ENCODE assay signal across 12 mouse cellular contexts in genomic region chr12:30561411-30561810, GRCm38 (mm10). TPM values are rescaled to one million over a fixed set of nuclear protein-coding genes. Genes with fewer than 3 reads are reported as not detected.
A peak's percentile ranks its signal among the peaks of the same experiment; 100 is the strongest.
DNase-seq lines count a peak whose midpoint lies in the region; ATAC-seq lines count a peak whose summit lies in the region.
"Had no signal": no experiment of that assay in that cellular context is flagged by ENCODE, and none has a peak within 500 bp of the region (broad histone marks: within the 10 kb centered on the region; RNA-seq: fewer than 3 reads in every experiment).

No protein-coding gene starts in this region.

- H3K4me2 ChIP-seq in heart, embryonic 16.5 days (ENCODE audit: low read depth, low read length), result peak overlapping the region; percentile 13; the same call in 1 of the 2 replicates
- peak overlapping the region; percentile 29 for H3K4me2 ChIP-seq in lung, embryonic 15.5 days
- H3K4me2 ChIP-seq: hindbrain, embryonic 15.5 days had no signal

- DNase-seq in heart, postnatal 14 days, result no peak
- no peak for DNase-seq in lung, postnatal 25 days (ENCODE audit: low spot score)
- peak; percentile 38 for DNase-seq in embryo, embryonic 10.5 days (ENCODE audit: low spot score)
- DNase-seq in limb, embryonic 10.5 days (ENCODE audit: low spot score), result peak; percentile 35
- no peak for DNase-seq in gastrocnemius, postnatal 25 days
- DNase-seq: adrenal gland, postnatal 10 days; gastrocnemius, postnatal 36 days; left cerebral cortex, postnatal 4 days; right cerebral cortex, adult 18-20 months had no signal

- no peaks in the 10 kb centered on the region for H3K36me3 ChIP-seq in heart, embryonic 16.5 days (ENCODE audit: control insufficient read depth, insufficient read depth)
- no peaks in the 10 kb centered on the region for H3K36me3 ChIP-seq in lung, embryonic 15.5 days
- no peaks in the 10 kb centered on the region for H3K36me3 ChIP-seq in limb, embryonic 10.5 days
- H3K36me3 ChIP-seq: hindbrain, embryonic 15.5 days had no signal

- intact Hi-C loops in heart, postnatal 14 days (cut with DNase I), result no loop called here

- H3K9ac ChIP-seq in heart, embryonic 16.5 days (ENCODE audit: low read length), result no peak overlapping the region
- H3K9ac ChIP-seq in lung, embryonic 15.5 days, result no peak overlapping the region
- H3K9ac ChIP-seq: hindbrain, embryonic 15.5 days had no signal

- H3K9me3 ChIP-seq in heart, embryonic 16.5 days (replicated peaks; ENCODE audit: control insufficient read depth, low read length), result no peaks in the 10 kb centered on the region
- no peaks in the 10 kb centered on the region for H3K9me3 ChIP-seq in lung, embryonic 15.5 days
- H3K9me3 ChIP-seq in limb, embryonic 10.5 days (replicated peaks), result no peaks in the 10 kb centered on the region
- H3K9me3 ChIP-seq: hindbrain, embryonic 15.5 days had no signal

- ATAC-seq in heart, embryonic 16.5 days (replicated peaks; ENCODE audit: extremely low read depth, insufficient read depth, low FRiP score), result no peak
- ATAC-seq in lung, embryonic 15.5 days (ENCODE audit: borderline replicate concordance, extremely low read depth, low FRiP score, low TSS enrichment), result peak; percentile 83

- 21% methylated on average over 11 of the region's 11 CpGs for WGBS in heart, embryonic 16.5 days
- 5% methylated on average over 11 of the region's 11 CpGs for WGBS in lung, embryonic 15.5 days
- 27% methylated on average over 11 of the region's 11 CpGs for WGBS in limb, embryonic 10.5 days

- no peak overlapping the region for H3K4me3 ChIP-seq in heart, embryonic 16.5 days (ENCODE audit: low read length)
- no peak overlapping the region for H3K4me3 ChIP-seq in lung, embryonic 15.5 days
- H3K4me3 ChIP-seq in limb, embryonic 10.5 days, result peak overlapping the region; percentile 22; the same call in 1 of the 2 replicates
- H3K4me3 ChIP-seq: hindbrain, embryonic 15.5 days had no signal

- H3K27ac ChIP-seq in heart, embryonic 16.5 days (ENCODE audit: low read length), result no peak overlapping the region
- H3K27ac ChIP-seq in lung, embryonic 15.5 days, result peak overlapping the region; percentile 38; the same call in 1 of the 2 replicates
- H3K27ac ChIP-seq in limb, embryonic 10.5 days, result 0 out of 2 replicates have a peak overlapping the region, but pooled peaks have one; percentile 9
- H3K27ac ChIP-seq: hindbrain, embryonic 15.5 days had no signal

- H3K27me3 ChIP-seq in heart, embryonic 16.5 days (ENCODE audit: control insufficient read depth, insufficient read depth, low read length), result no peaks in the 10 kb centered on the region
- no peaks in the 10 kb centered on the region for H3K27me3 ChIP-seq in lung, embryonic 15.5 days
- H3K27me3 ChIP-seq in limb, embryonic 10.5 days (ENCODE audit: low read depth, poor library complexity, severe bottlenecking), result peaks cover 6% of the 10 kb centered on the region; the same call in 1 of the 2 replicates
- H3K27me3 ChIP-seq: hindbrain, embryonic 15.5 days had no signal

- no peaks in the 10 kb centered on the region for H3K4me1 ChIP-seq in heart, embryonic 16.5 days (ENCODE audit: control insufficient read depth, insufficient read depth, low read length)
- H3K4me1 ChIP-seq in lung, embryonic 15.5 days, result 0 out of 2 replicates have a peak, but pooled peaks cover 5% of the 10 kb centered on the region
- peaks cover 5% of the 10 kb centered on the region; the same call in 1 of the 2 replicates for H3K4me1 ChIP-seq in limb, embryonic 10.5 days

RNA-seq across cellular contexts. Expression of gene Tmem18, which starts 22.8 kb away (rescaled TPM):
- polyA plus RNA-seq in heart, embryonic 16.5 days (2015; fragmentation: Nextera tagmentation; extraction: Ambion mirVana), result 14.1 and 14.3 TPM in 2 replicates
- 10 to 100 TPM in 1 of 2 experiments, 1 to 10 TPM in 1; 9.8 to 10.1 TPM for total RNA-seq in heart, postnatal 14 days (2021)
- 30.8 and 32.4 TPM in 2 replicates for polyA plus RNA-seq in lung, embryonic 15.5 days (2015; fragmentation: Nextera tagmentation; extraction: Ambion mirVana)
- polyA plus RNA-seq in limb, embryonic 10.5 days (2016; fragmentation: Nextera tagmentation; extraction: Ambion mirVana), result 18.5 and 25.0 TPM in 2 replicates
- 1 to 10 TPM; 5.5 to 7.0 TPM for total RNA-seq in gastrocnemius, postnatal 25 days (2021)

Comparison
In these comparisons a context has a peak if more than half of its experiments do, and no peak if none do; other contexts are left out.
1. DNase-seq: peak in embryo, embryonic 10.5 days (single experiment) and limb, embryonic 10.5 days (single experiment); none in heart, postnatal 14 days (0 of 2), lung, postnatal 25 days (single experiment) and gastrocnemius, postnatal 25 days (single experiment).